Mouse (Mus musculus): ENCODE data around the gene Slc17a9.

DNA sequence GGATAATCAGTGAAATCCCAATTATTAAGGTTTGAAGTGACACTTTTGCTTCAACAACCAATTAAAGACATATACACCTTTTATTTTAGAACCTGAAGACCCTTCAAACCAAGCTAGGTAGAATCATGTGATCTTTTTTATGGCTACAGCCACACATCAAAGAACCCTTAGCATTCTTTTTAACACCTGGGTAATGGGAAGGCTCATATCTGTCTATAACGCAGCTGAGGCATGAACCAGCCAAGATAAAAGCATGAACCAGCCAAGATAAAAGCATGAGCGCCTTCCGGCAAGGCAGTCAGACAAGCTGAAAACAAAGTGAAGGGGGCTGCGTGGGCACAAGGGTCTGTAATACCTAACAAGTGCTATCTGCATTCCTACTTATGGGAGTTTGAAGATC, 41.0 kb upstream of the Slc17a9 start:
- TF ChIP-seq KAT2A (conservative IDR thresholded peaks at IDR 0.05; ENCODE audit: low read depth, low read length): 0 out of 2 replicates have a peak, but pooled peaks have one; percentile 15
- no peak for TF ChIP-seq POLR2A (IDR thresholded peaks at IDR 0.05; ENCODE audit: control insufficient read depth in 1 of 2, insufficient read depth in 1 of 2, low read depth in 1 of 2, low read length in 2 of 2, poor library complexity in 1 of 2)
- no peak for TF ChIP-seq POLR2AphosphoS5 (IDR thresholded peaks at IDR 0.05; ENCODE audit: borderline replicate concordance, low read depth, low read length)
- no peak for TF ChIP-seq MYC (IDR thresholded peaks at IDR 0.05; ENCODE audit: low read depth, low read length)
- no peak for TF ChIP-seq CTCF (IDR thresholded peaks at IDR 0.05 in 2 of 3, conservative IDR thresholded peaks at IDR 0.05 in 1 of 3; ENCODE audit: control insufficient read depth in 1 of 3, insufficient read depth in 1 of 3, low read depth in 2 of 3, low read length in 3 of 3, poor library complexity in 1 of 3, severe bottlenecking in 1 of 3)
- TF ChIP-seq MAX (IDR thresholded peaks at IDR 0.05; ENCODE audit: low read length): no peak
- no peak for TF ChIP-seq POLR2AphosphoS2 (IDR thresholded peaks at IDR 0.05; ENCODE audit: low read length)
- no peak for TF ChIP-seq CHD2 (IDR thresholded peaks at IDR 0.05; ENCODE audit: low read length)
- TF ChIP-seq EP300 (IDR thresholded peaks at IDR 0.05; ENCODE audit: low read depth in 1 of 2, low read length in 2 of 2): peak; percentile 32 to 65
- TF ChIP-seq NRF1 (IDR thresholded peaks at IDR 0.05; ENCODE audit: insufficient read depth, low read depth, low read length, poor library complexity, severe bottlenecking): no peak
- TF ChIP-seq TBP (IDR thresholded peaks at IDR 0.05; ENCODE audit: low read depth, low read length): no peak

Data from MEL (cell line).